Mouse (Mus musculus) hindbrain, embryonic 16.5 days (tissue): Measurements from ENCODE around the gene Igf1. TPM values are rescaled to one million over a fixed set of nuclear protein-coding genes. Genes with fewer than 3 reads are reported as not detected.

Source experiments
- ATAC-seq: fragments of 200-750 bp; cut with Nextera tagmentation; 2 replicates; pipeline ENCODE4 v1.8.0; 2017; ENCODE audit warnings: moderate TSS enrichment, moderate library complexity
- H3K27ac ChIP-seq: fragments of 300-500 bp; sonication (generic); 2 replicates; pipeline ENCODE4 v1.5.1; 2014; ENCODE audit warnings: low read depth, mild to moderate bottlenecking, control low read depth, low read length, moderate library complexity
- H3K27me3 ChIP-seq: fragments of 300-500 bp; sonication (generic); replicated peaks from 2 replicates; pipeline ENCODE4 v1.6.1; 2014; ENCODE audit warnings: low read length; ENCODE audit not compliant: control insufficient read depth, insufficient read depth
- H3K36me3 ChIP-seq: fragments of 300-500 bp; sonication (generic); 2 replicates; pipeline ENCODE4 v1.6.1; 2014; ENCODE audit warnings: mild to moderate bottlenecking, low read length, moderate library complexity, mixed read lengths; ENCODE audit not compliant: control insufficient read depth, insufficient read depth
- H3K4me1 ChIP-seq: fragments of 300-500 bp; sonication (generic); 2 replicates; pipeline ENCODE4 v1.6.1; 2014; ENCODE audit warnings: low read depth, low read length; ENCODE audit not compliant: control insufficient read depth, insufficient read depth
- H3K4me2 ChIP-seq: fragments of 300-500 bp; sonication (generic); 2 replicates; pipeline ENCODE4 v1.6.1; 2014; ENCODE audit warnings: mild to moderate bottlenecking, low read length, control low read depth, moderate library complexity
- H3K4me3 ChIP-seq: fragments of 300-500 bp; sonication (generic); 2 replicates; pipeline ENCODE4 v1.5.1; 2014; ENCODE audit warnings: mild to moderate bottlenecking, low read length, control low read depth, moderate library complexity
- H3K9ac ChIP-seq: fragments of 300-500 bp; sonication (generic); 2 replicates; pipeline ENCODE4 v1.6.1; 2014; ENCODE audit warnings: low read depth, mild to moderate bottlenecking, control low read depth, low read length, moderate library complexity
- H3K9me3 ChIP-seq: fragments of 300-500 bp; sonication (generic); 2 replicates; pipeline ENCODE4 v1.6.1; 2014; ENCODE audit warnings: mild to moderate bottlenecking, low read length, moderate library complexity; ENCODE audit not compliant: control insufficient read depth
- WGBS: fragments of 180-500 bp; shearing (Covaris S2); extraction: QIAGEN DNeasy Blood & Tissue Kit; methylation state at CpG from one replicate; pipeline ENCODE4 v1.1.7; 2014; 5-methylcytosine and 5-hydroxymethylcytosine counted together
- polyA plus RNA-seq: library from polyadenylated mRNA; unstranded; fragments of >200 nt; fragmentation: Nextera tagmentation; extraction: Ambion mirVana; gene quantifications from 2 replicates; pipeline ENCODE4 v1.2.1, GENCODE M21; 2015

Gene Igf1
- polyA plus RNA-seq, 1 experiment from 2014 or later = 15.7 TPM

DNA sequence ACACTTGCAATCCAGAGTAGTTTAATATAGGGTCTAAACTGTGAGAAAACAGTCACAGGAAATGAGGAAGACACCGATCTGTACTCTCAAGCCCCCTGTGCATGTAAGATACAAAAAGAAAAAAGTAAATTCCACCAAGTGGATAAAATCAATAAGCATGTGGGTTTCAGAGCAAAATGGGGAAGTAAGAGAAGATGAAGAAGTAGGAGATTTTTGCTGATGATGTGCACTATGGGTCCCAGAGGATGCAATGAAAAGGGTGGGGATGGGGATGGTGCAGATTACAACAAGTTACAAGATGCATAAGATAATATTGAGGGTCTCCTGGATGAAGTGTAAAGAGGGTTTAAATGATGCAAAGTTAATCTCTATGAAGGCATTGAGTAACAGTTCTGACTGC is 18.6 kb upstream of the Igf1 start:
- H3K9ac ChIP-seq = no peak overlapping the region
- no peaks in the 10 kb centered on the region for H3K9me3 ChIP-seq
- no peak overlapping the region for H3K27ac ChIP-seq
- H3K36me3 ChIP-seq = no peaks in the 10 kb centered on the region
- H3K4me2 ChIP-seq = no peak overlapping the region
- no peak for ATAC-seq
- H3K27me3 ChIP-seq = no peaks in the 10 kb centered on the region
- H3K4me1 ChIP-seq = no peaks in the 10 kb centered on the region
- H3K4me3 ChIP-seq = no peak overlapping the region
- WGBS = 85% methylated on average over 1 of the region's 1 CpGs

DNA sequence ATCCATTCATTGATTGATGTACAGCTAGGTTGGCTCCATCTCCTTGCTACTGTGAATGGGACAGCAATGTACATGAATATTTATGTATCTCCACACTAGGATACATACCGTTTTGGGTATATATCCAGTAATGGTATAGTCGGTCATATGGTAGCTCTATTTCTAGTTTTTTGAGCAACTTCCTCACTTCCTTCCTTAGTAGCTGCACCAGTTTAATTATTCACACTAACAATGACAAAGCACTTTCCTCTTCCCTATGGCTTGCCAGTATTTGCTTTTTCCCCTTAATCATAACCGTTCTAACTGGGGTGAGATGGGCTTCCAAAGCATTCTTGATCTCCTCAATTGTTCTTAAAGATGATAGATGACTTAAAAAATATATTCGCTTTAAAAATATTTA is 15.6 kb upstream of the Igf1 start:
- Histone ChIP-seq H3K27me3 (no peaks in the 10 kb centered on the region), H3K9me3 (no peaks in the 10 kb centered on the region), H3K27ac (no peak overlapping the region), H3K4me3 (no peak overlapping the region), H3K36me3 (no peaks in the 10 kb centered on the region), H3K9ac (no peak overlapping the region), H3K4me1 (no peaks in the 10 kb centered on the region), H3K4me2 (no peak overlapping the region)
- no peak for ATAC-seq
- WGBS = 84% methylated on average over 4 of the region's 4 CpGs

DNA sequence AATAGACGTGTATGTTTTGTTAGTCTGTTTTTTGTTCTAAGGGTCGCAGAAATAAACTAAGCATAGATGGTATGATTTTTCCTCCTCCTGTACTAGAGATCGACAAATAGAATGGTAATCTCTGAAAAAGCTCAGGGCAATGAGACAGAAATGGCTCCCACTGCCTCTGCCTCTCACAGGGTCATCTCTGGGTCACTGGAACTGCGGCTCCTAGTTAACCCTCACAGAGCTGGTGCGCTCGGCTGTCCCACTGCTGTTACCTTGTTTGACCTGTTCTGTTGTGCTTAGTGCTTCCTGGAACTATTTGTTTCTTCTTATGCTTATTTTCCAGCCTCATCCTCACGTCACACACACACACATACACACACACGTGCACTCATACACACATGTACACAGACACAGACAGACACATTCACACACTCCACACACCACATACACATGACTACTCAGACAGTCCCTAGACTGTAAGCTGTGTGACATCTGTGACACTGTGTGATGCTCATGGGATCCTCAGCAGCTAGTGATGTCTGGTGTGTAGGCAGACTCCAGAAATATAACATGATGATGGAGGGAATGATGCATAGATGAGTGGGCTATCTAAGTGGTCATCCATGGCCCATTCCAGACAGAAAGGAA is 13.0 kb upstream of the Igf1 start:
- no peak for ATAC-seq
- H3K9ac ChIP-seq = no peak overlapping the region
- H3K4me3 ChIP-seq = no peak overlapping the region
- H3K9me3 ChIP-seq = no peaks in the 10 kb centered on the region
- H3K4me1 ChIP-seq = no peaks in the 10 kb centered on the region
- no peaks in the 10 kb centered on the region for H3K27me3 ChIP-seq
- WGBS = 49% methylated on average over 8 of the region's 8 CpGs
- no peaks in the 10 kb centered on the region for H3K36me3 ChIP-seq
- no peak overlapping the region for H3K27ac ChIP-seq
- H3K4me2 ChIP-seq = no peak overlapping the region

DNA sequence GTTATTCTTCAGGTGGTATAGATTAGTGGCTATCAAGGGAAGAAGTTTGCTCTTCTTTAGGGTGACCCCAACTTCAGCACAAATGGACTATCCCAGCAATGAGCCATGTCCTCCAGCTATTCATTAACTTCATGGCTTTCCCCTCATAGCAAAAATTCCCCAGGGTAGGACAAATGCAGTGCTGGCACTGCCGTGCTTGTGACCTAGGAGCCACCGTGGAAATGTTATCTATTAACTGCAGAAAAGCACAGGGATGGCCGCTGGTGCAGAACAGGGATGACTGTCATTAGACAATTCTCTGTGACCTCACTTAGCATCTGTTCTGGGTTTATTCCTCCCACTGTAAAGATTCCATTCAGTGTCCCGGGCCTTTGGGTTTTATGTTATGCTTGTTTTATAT is 10.2 kb upstream of the Igf1 start:
- H3K4me2 ChIP-seq = no peak overlapping the region
- no peaks in the 10 kb centered on the region for H3K4me1 ChIP-seq
- no peak for ATAC-seq
- no peak overlapping the region for H3K9ac ChIP-seq
- H3K27me3 ChIP-seq = no peaks in the 10 kb centered on the region
- 43% methylated on average over 4 of the region's 4 CpGs for WGBS
- H3K36me3 ChIP-seq = no peaks in the 10 kb centered on the region
- H3K4me3 ChIP-seq = no peak overlapping the region
- no peak overlapping the region for H3K27ac ChIP-seq
- H3K9me3 ChIP-seq = no peaks in the 10 kb centered on the region

DNA sequence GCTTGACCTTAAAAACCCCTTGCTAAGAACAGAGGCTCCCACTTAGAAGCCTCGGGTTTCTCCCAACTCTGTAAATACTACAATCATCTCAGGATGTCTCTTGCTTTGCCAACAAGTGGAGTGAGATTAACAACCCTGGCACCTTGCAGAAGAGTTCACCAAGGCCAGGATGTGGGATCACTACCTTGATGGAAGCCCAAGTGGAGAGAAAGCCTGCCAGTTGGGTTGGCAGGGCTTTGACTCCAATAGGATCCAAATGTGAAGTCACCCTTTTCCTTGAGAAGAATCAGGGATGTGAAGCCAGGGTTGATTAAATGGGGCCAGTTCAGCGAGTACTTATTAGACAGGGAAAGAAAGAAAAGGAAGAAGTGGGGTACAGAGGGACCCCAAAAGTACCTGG is 9.6 kb upstream of the Igf1 start:
- WGBS = 67% methylated on average over 2 of the region's 2 CpGs
- Histone ChIP-seq H3K4me2 (no peak overlapping the region), H3K9ac (no peak overlapping the region), H3K4me1 (no peaks in the 10 kb centered on the region), H3K36me3 (no peaks in the 10 kb centered on the region), H3K27ac (no peak overlapping the region), H3K9me3 (no peaks in the 10 kb centered on the region), H3K27me3 (no peaks in the 10 kb centered on the region), H3K4me3 (no peak overlapping the region)
- ATAC-seq = no peak

DNA sequence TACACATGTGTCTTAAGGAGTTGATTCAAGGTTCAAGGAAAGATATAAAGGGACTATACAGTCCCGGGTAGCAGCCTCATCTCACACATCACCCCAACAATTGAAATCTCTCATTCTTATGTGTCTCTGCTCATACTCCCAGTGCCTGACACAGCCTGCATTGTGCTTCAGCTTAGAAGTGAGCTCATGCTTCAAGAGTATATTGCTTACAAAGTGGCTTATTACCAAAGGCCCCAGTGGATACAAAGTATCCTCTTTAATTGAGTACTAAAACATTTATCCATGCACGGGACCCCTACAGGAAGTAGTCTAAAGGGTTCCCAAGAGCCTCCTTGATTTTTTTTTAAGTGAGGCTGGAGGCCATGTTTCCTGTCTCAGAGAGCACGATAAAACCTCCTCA is 6.6 kb upstream of the Igf1 start:
- no peak for ATAC-seq
- Histone ChIP-seq H3K4me3 (no peak overlapping the region), H3K9ac (no peak overlapping the region), H3K36me3 (no peaks in the 10 kb centered on the region), H3K9me3 (no peaks in the 10 kb centered on the region), H3K27ac (no peak overlapping the region), H3K4me1 (no peaks in the 10 kb centered on the region), H3K27me3 (no peaks in the 10 kb centered on the region), H3K4me2 (no peak overlapping the region)
- WGBS = 61% methylated on average over 3 of the region's 3 CpGs

DNA sequence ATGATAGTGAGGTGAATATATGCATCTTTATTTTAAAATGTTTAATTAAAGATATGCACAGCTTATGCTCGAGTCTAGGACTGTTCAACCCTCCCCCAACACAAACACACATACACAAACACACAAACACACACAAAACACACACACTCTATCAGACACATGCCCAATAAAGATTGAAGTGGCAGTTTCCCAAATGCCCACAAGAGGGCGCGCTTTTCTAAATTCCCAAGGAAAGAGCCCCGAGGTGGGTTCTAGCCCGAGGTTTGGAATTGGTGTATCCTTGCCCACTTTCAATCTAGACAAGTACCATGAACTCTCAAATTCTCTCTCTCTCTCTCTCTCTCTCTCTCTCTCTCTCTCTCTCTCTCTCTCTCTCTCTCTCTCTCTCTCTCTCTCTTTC is 3.7 kb upstream of the Igf1 start:
- Histone ChIP-seq H3K4me1 (peaks cover 10% of the 10 kb centered on the region), H3K36me3 (no peaks in the 10 kb centered on the region), H3K27me3 (no peaks in the 10 kb centered on the region), H3K4me3 (no peak overlapping the region), H3K4me2 (no peak overlapping the region), H3K27ac (no peak overlapping the region), H3K9ac (no peak overlapping the region), H3K9me3 (no peaks in the 10 kb centered on the region)
- no peak for ATAC-seq
- WGBS = 5% methylated on average over 5 of the region's 5 CpGs

DNA sequence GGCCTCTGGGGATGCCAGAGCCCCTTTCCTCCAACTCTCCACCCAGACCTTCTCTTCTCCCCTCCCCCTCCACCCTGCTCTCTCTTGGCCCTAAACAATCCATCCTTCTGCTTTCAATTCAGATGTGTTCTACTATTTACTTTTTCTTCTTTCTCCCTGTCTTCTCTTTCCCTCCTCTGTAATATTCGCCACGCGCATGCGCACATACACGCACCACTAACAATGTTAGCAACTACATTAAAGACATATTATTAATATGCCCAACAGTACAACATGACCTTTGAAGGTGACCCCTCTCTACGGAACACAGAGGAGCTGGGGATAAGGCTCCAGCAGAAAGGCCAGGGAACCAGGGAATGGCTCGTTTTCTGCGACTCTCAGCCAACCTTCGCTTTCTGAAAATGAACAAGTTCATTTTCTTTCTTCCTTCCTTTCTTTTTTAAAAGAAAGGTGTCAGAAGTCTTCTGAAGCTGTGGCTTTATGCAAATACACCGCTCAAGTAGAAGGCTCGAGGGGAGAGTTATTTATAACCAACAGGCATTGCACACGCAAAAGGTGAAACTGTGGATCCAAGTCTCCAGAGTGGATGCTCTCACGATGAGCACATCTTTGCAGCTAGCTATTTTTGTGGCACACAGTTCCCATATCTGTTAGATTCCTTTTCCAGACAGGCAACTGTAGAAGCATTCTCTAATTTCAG is 2.5 kb upstream of the Igf1 start:
- Histone ChIP-seq H3K9ac (no peak overlapping the region), H3K36me3 (no peaks in the 10 kb centered on the region), H3K4me3 (no peak overlapping the region), H3K4me2 (no peak overlapping the region), H3K9me3 (no peaks in the 10 kb centered on the region), H3K4me1 (peaks cover 18% of the 10 kb centered on the region), H3K27me3 (no peaks in the 10 kb centered on the region), H3K27ac (no peak overlapping the region)
- WGBS = 82% methylated on average over 13 of the region's 13 CpGs
- ATAC-seq = no peak

DNA sequence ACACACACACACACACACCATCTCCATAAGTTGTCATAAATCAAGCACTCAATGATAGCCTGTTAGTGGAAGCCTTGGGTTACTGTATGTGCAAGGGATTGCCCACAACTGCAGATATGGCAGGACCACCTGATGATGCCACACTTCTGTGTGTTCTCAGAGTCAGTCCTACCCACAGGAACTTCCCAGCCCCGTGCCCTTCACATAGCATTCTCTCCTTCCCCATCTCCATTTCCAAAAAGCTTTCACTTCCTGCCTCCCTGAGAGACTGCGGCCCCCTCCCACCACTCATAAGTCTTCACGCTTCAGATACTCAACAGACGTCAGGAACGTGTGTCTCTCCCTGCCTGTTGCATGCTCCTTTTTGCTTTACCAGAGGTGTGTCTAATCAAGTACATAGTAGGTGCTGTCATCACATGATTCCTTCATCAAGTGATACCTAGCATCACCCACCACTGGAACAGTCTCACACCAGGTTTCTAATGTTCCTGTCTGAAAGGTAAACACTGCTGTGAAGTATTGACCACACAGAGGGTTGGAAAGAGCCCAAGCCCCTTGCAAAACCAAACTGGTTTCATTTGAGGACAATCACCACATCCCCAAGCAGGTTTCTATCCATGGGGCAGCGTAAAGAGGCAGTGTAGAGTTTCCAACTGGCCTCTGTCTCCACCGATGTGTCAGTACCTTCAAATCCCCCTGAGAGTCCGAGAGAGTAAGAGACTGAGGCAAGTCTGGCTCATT is 680 bp upstream of the Igf1 start:
- Histone ChIP-seq H3K4me2 (no peak overlapping the region), H3K27me3 (no peaks in the 10 kb centered on the region), H3K36me3 (no peaks in the 10 kb centered on the region), H3K27ac (no peak overlapping the region), H3K9me3 (no peaks in the 10 kb centered on the region), H3K9ac (no peak overlapping the region), H3K4me1 (peaks cover 23% of the 10 kb centered on the region), H3K4me3 (no peak overlapping the region)
- 60% methylated on average over 8 of the region's 8 CpGs for WGBS
- no peak for ATAC-seq
